Mouse (Mus musculus): ENCODE measurements around the gene Pip5k1b. TPM values are rescaled to one million over a fixed set of nuclear protein-coding genes. Genes with fewer than 3 reads are reported as not detected.

The Pip5k1b gene
- polyA plus RNA-seq, 1 experiment from 2014 or later: 2.4 TPM

GRCm38 (mm10) chr19:24523476-24524313 lies 32.0 kb downstream of the Pip5k1b start:
- H3K27ac ChIP-seq (replicated peaks): no peak overlapping the region
- no peaks in the 10 kb centered on the region for H3K9me3 ChIP-seq (replicated peaks)
- H3K4me1 ChIP-seq: peaks cover 11% of the 10 kb centered on the region; the same call in 1 of the 2 replicates
- WGBS: 82% methylated on average over 15 of the region's 15 CpGs
- H3K4me3 ChIP-seq: no peak overlapping the region
- no peaks in the 10 kb centered on the region for H3K36me3 ChIP-seq
- no peaks in the 10 kb centered on the region for H3K27me3 ChIP-seq (ENCODE audit: low read depth, poor library complexity, severe bottlenecking)
- DNase-seq (ENCODE audit: low spot score): no peak

- no peaks in the 10 kb centered on the region for H3K9me3 ChIP-seq (replicated peaks)
- no peak for DNase-seq (ENCODE audit: low spot score)
- 93% methylated on average over 7 of the region's 7 CpGs for WGBS
- peaks cover 11% of the 10 kb centered on the region; the same call in 1 of the 2 replicates for H3K4me1 ChIP-seq
- H3K4me3 ChIP-seq: no peak overlapping the region
- H3K36me3 ChIP-seq: no peaks in the 10 kb centered on the region
- no peak overlapping the region for H3K27ac ChIP-seq (replicated peaks)
- no peaks in the 10 kb centered on the region for H3K27me3 ChIP-seq (ENCODE audit: low read depth, poor library complexity, severe bottlenecking)
Measured at GRCm38 (mm10) chr19:24521997-24522396, 33.7 kb downstream of the Pip5k1b start.

- 87% methylated on average over 9 of the region's 9 CpGs for WGBS
Measured at GRCm38 (mm10) chr19:24521146-24521545, 34.5 kb downstream of the Pip5k1b start.

GRCm38 (mm10) chr19:24519732-24520409 lies 35.8 kb downstream of the Pip5k1b start:
- no peak for DNase-seq (ENCODE audit: low spot score)
- Histone ChIP-seq H3K27ac (replicated peaks) (no peak overlapping the region), H3K9me3 (replicated peaks) (no peaks in the 10 kb centered on the region), H3K27me3 (ENCODE audit: low read depth, poor library complexity, severe bottlenecking) (no peaks in the 10 kb centered on the region), H3K4me1 (peaks cover 11% of the 10 kb centered on the region; the same call in 1 of the 2 replicates), H3K36me3 (no peaks in the 10 kb centered on the region), H3K4me3 (no peak overlapping the region)
- 90% methylated on average over 6 of the region's 6 CpGs for WGBS

More at GRCm38 (mm10) chr19:24521146-24521545, 34.5 kb downstream of the Pip5k1b start:
- H3K27me3 ChIP-seq (ENCODE audit: low read depth, poor library complexity, severe bottlenecking): no peaks in the 10 kb centered on the region
- no peaks in the 10 kb centered on the region for H3K36me3 ChIP-seq
- H3K4me3 ChIP-seq: no peak overlapping the region
- H3K27ac ChIP-seq (replicated peaks): no peak overlapping the region
- H3K4me1 ChIP-seq: peaks cover 11% of the 10 kb centered on the region; the same call in 1 of the 2 replicates
- no peak for DNase-seq (ENCODE audit: low spot score)
- H3K9me3 ChIP-seq (replicated peaks): no peaks in the 10 kb centered on the region

- no peaks in the 10 kb centered on the region for H3K9me3 ChIP-seq (replicated peaks)
- no peak overlapping the region for H3K27ac ChIP-seq (replicated peaks)
- no peak overlapping the region for H3K4me3 ChIP-seq
- no peaks in the 10 kb centered on the region for H3K27me3 ChIP-seq (ENCODE audit: low read depth, poor library complexity, severe bottlenecking)
- peaks cover 11% of the 10 kb centered on the region; the same call in 1 of the 2 replicates for H3K4me1 ChIP-seq
- no peaks in the 10 kb centered on the region for H3K36me3 ChIP-seq
- DNase-seq (ENCODE audit: low spot score): no peak
Measured at GRCm38 (mm10) chr19:24518384-24518783, 37.3 kb downstream of the Pip5k1b start.

GRCm38 (mm10) chr19:24517057-24517456 lies 38.6 kb downstream of the Pip5k1b start:
- 88% methylated on average over 7 of the region's 7 CpGs for WGBS
- H3K4me3 ChIP-seq: no peak overlapping the region

GRCm38 (mm10) chr19:24515941-24516340 lies 39.7 kb downstream of the Pip5k1b start:
- H3K4me3 ChIP-seq: no peak overlapping the region
- WGBS: 91% methylated on average over 3 of the region's 3 CpGs
- no peak overlapping the region for H3K27ac ChIP-seq (replicated peaks)
- H3K4me1 ChIP-seq: peaks cover 7% of the 10 kb centered on the region; the same call in 1 of the 2 replicates
- DNase-seq (ENCODE audit: low spot score): no peak
- H3K9me3 ChIP-seq (replicated peaks): no peaks in the 10 kb centered on the region
- no peaks in the 10 kb centered on the region for H3K36me3 ChIP-seq
- H3K27me3 ChIP-seq (ENCODE audit: low read depth, poor library complexity, severe bottlenecking): no peaks in the 10 kb centered on the region

More at GRCm38 (mm10) chr19:24517057-24517456, 38.6 kb downstream of the Pip5k1b start:
- DNase-seq (ENCODE audit: low spot score): no peak
- Histone ChIP-seq H3K4me1 (peaks cover 11% of the 10 kb centered on the region; the same call in 1 of the 2 replicates), H3K27ac (replicated peaks) (no peak overlapping the region), H3K27me3 (ENCODE audit: low read depth, poor library complexity, severe bottlenecking) (no peaks in the 10 kb centered on the region), H3K9me3 (replicated peaks) (no peaks in the 10 kb centered on the region), H3K36me3 (no peaks in the 10 kb centered on the region)

GRCm38 (mm10) chr19:24514661-24515642 lies 40.7 kb downstream of the Pip5k1b start:
- no peak for DNase-seq (ENCODE audit: low spot score)
- Histone ChIP-seq H3K4me1 (0 out of 2 replicates have a peak, but pooled peaks cover under 1% of the 10 kb centered on the region), H3K4me3 (no peak overlapping the region), H3K27ac (replicated peaks) (no peak overlapping the region), H3K9me3 (replicated peaks) (no peaks in the 10 kb centered on the region), H3K27me3 (ENCODE audit: low read depth, poor library complexity, severe bottlenecking) (no peaks in the 10 kb centered on the region), H3K36me3 (no peaks in the 10 kb centered on the region)
- WGBS: 91% methylated on average over 15 of the region's 15 CpGs

- Histone ChIP-seq H3K9me3 (replicated peaks) (no peaks in the 10 kb centered on the region), H3K27ac (replicated peaks) (no peak overlapping the region)
- WGBS: 89% methylated on average over 20 of the region's 20 CpGs
Measured at GRCm38 (mm10) chr19:24513105-24513843, 42.4 kb downstream of the Pip5k1b start.

GRCm38 (mm10) chr19:24511939-24512338 lies 43.7 kb downstream of the Pip5k1b start:
- H3K4me3 ChIP-seq: no peak overlapping the region
- WGBS: 88% methylated on average over 7 of the region's 7 CpGs
- DNase-seq (ENCODE audit: low spot score): no peak
- no peaks in the 10 kb centered on the region for H3K9me3 ChIP-seq (replicated peaks)
- no peaks in the 10 kb centered on the region for H3K27me3 ChIP-seq (ENCODE audit: low read depth, poor library complexity, severe bottlenecking)
- H3K36me3 ChIP-seq: no peaks in the 10 kb centered on the region
- peaks cover 18% of the 10 kb centered on the region for H3K4me1 ChIP-seq
- no peak overlapping the region for H3K27ac ChIP-seq (replicated peaks)

More at GRCm38 (mm10) chr19:24513105-24513843, 42.4 kb downstream of the Pip5k1b start:
- Histone ChIP-seq H3K4me3 (no peak overlapping the region), H3K27me3 (ENCODE audit: low read depth, poor library complexity, severe bottlenecking) (no peaks in the 10 kb centered on the region), H3K4me1 (peaks cover 9% of the 10 kb centered on the region), H3K36me3 (no peaks in the 10 kb centered on the region)
- no peak for DNase-seq (ENCODE audit: low spot score)

GRCm38 (mm10) chr19:24509391-24509790 lies 46.3 kb downstream of the Pip5k1b start:
- Histone ChIP-seq H3K36me3 (no peaks in the 10 kb centered on the region), H3K27ac (replicated peaks) (no peak overlapping the region), H3K9me3 (replicated peaks) (no peaks in the 10 kb centered on the region), H3K4me3 (no peak overlapping the region), H3K27me3 (ENCODE audit: low read depth, poor library complexity, severe bottlenecking) (no peaks in the 10 kb centered on the region), H3K4me1 (peaks cover 21% of the 10 kb centered on the region)
- WGBS: 92% methylated on average over 6 of the region's 6 CpGs
- no peak for DNase-seq (ENCODE audit: low spot score)
